Mouse (Mus musculus): ENCODE measurements around the gene Prkar2b.

DNA sequence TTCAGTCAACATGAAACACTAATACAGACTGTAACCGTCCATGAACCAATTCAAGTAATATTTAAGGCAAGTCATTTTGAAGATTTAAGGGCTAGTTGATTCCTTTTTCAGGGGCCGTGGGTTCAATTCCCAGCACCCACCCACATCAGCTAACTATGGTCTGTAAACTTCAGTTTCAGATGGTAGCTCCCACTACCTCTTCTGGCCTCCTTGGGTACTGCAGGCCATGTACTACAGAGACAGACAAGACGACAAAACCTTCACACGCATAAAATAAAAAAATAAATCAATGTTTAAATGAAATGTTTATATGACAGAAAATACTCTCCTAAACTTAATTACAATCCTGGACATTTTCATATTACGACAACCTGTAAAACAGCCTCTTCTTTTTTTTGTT, 113.6 kb downstream of the Prkar2b start:
- TF ChIP-seq POLR2A (IDR thresholded peaks at IDR 0.05; ENCODE audit: insufficient read depth, low read length), result no peak
- TF ChIP-seq CTCF (IDR thresholded peaks at IDR 0.05; ENCODE audit: low read depth, low read length), result no peak

All from ES-Bruce4 (cell line).